In genomic region chr1:153357218-153357617, GRCm38 (mm10) we compare ENCODE assay signal across 25 mouse cellular contexts.
"Had no signal": no experiment of that assay in that cellular context is flagged by ENCODE, and none has a peak within 500 bp of the region (broad histone marks: within the 10 kb centered on the region; RNA-seq: fewer than 3 reads in every experiment).

No protein-coding gene starts in this region.

- H3K27ac ChIP-seq: gastrocnemius, adult 2 months; heart, adult 2 months; hindbrain, embryonic 10.5 days; hindbrain, embryonic 12.5 days; hindbrain, embryonic 14.5 days; intestine, embryonic 15.5 days; left cerebral cortex, adult 2 months; limb, embryonic 12.5 days; liver, embryonic 13.5 days; liver, embryonic 15.5 days had no signal

- ATAC-seq: forebrain, embryonic 16.5 days; hindbrain, embryonic 16.5 days; inflammation-experienced regulatory T-cells, adult 6 months; intestine, embryonic 15.5 days; intestine, postnatal 0 days; liver, postnatal 0 days had no signal

- H3K4me3 ChIP-seq: gastrocnemius, adult 2 months; heart, adult 2 months; hindbrain, embryonic 10.5 days; hindbrain, embryonic 12.5 days; intestine, embryonic 15.5 days; left cerebral cortex, adult 2 months; limb, embryonic 12.5 days; liver, embryonic 13.5 days; liver, embryonic 15.5 days had no signal

- DNase-seq: gastrocnemius, adult 2 months; gastrocnemius, postnatal 10 days; gastrocnemius, postnatal 25 days; heart, adult 2 months; heart, postnatal 10 days; heart, postnatal 4 days; kidney, adult 18-20 months; kidney, adult 8-10 months; kidney, postnatal 10 days; kidney, postnatal 25 days; kidney, postnatal 4 days; liver, embryonic 13.5 days; liver, postnatal 0 days had no signal

- H3K27me3 ChIP-seq: hindbrain, embryonic 12.5 days; intestine, embryonic 15.5 days; limb, embryonic 12.5 days; liver, embryonic 15.5 days had no signal

- H3K9ac ChIP-seq: hindbrain, embryonic 12.5 days; hindbrain, embryonic 14.5 days; intestine, embryonic 15.5 days; limb, embryonic 12.5 days; liver, embryonic 13.5 days; liver, embryonic 15.5 days; liver, postnatal 0 days had no signal

- H3K4me2 ChIP-seq: heart, embryonic 11.5 days; hindbrain, embryonic 12.5 days; hindbrain, embryonic 14.5 days; intestine, embryonic 15.5 days; limb, embryonic 12.5 days; liver, embryonic 13.5 days; liver, embryonic 15.5 days had no signal

- H3K36me3 ChIP-seq: hindbrain, embryonic 10.5 days; hindbrain, embryonic 12.5 days; intestine, embryonic 15.5 days; limb, embryonic 12.5 days; liver, embryonic 13.5 days; liver, embryonic 15.5 days had no signal

- H3K9me3 ChIP-seq: hindbrain, embryonic 10.5 days; hindbrain, embryonic 12.5 days; intestine, embryonic 15.5 days; limb, embryonic 12.5 days; liver, embryonic 13.5 days; liver, embryonic 15.5 days had no signal

- H3K4me1 ChIP-seq: limb, embryonic 12.5 days; liver, embryonic 13.5 days; liver, embryonic 15.5 days had no signal
